Mouse (Mus musculus) heart, embryonic 14.5 days (tissue): ENCODE measurements at regions not wholly inside any gene's neighbourhood (a gene's known extent, or its start where the extent isn't known, plus 50 kb on each side); places are given as distances from the start of the nearest gene placed in this dataset.

Experiments
- ATAC-seq: fragments of 200-750 bp; cut with Nextera tagmentation; 2 replicates; pipeline ENCODE4 v1.8.0; 2017; ENCODE audit warnings: low read depth, moderate TSS enrichment; ENCODE audit not compliant: insufficient number of reproducible peaks, insufficient read depth, low FRiP score
- H3K27ac ChIP-seq, 2 experiments: fragments of 200-500 bp in 1 of 2; fragments of 300-500 bp in 1 of 2; sonication (generic) in 1 of 2; replicated peaks in 1 of 2; 2 replicates each; pipeline ENCODE4 v1.5.1; 2012 to 2014; ENCODE audit warnings: low read depth in 2 of 2, low read length in 2 of 2, control low read depth in 1 of 2, mild to moderate bottlenecking in 1 of 2, mixed read lengths in 1 of 2; ENCODE audit not compliant: control insufficient read depth in 1 of 2, insufficient read depth in 1 of 2
- H3K27me3 ChIP-seq: fragments of 300-500 bp; sonication (generic); 2 replicates; pipeline ENCODE4 v1.6.1; 2014; ENCODE audit warnings: mild to moderate bottlenecking, low read length, control low read depth; ENCODE audit not compliant: control insufficient read depth, insufficient read depth
- H3K36me3 ChIP-seq: fragments of 300-500 bp; sonication (generic); 2 replicates; pipeline ENCODE4 v1.6.1; 2014; ENCODE audit warnings: mild to moderate bottlenecking, control low read depth, low read length, mixed read lengths; ENCODE audit not compliant: control insufficient read depth, insufficient read depth
- H3K4me1 ChIP-seq, 2 experiments: fragments of 200-500 bp in 1 of 2; fragments of 300-500 bp in 1 of 2; sonication (generic) in 1 of 2; 2 replicates each; pipeline ENCODE4 v1.6.1; 2012 to 2014; ENCODE audit warnings: low read length in 2 of 2, control low read depth in 1 of 2, mixed read lengths in 1 of 2; ENCODE audit not compliant: control insufficient read depth in 2 of 2, insufficient read depth in 2 of 2
- H3K4me2 ChIP-seq: fragments of 300-500 bp; sonication (generic); 2 replicates; pipeline ENCODE4 v1.6.1; 2014; ENCODE audit warnings: mild to moderate bottlenecking, low read length
- H3K4me3 ChIP-seq, 2 experiments: fragments of 200-500 bp in 1 of 2; fragments of 300-500 bp in 1 of 2; sonication (generic) in 1 of 2; 2 replicates each; pipeline ENCODE4 v1.5.1; 2012 to 2014; ENCODE audit warnings: low read length in 2 of 2, mild to moderate bottlenecking in 2 of 2, control low read depth in 1 of 2, low read depth in 1 of 2, moderate library complexity in 1 of 2; ENCODE audit not compliant: control insufficient read depth in 1 of 2, insufficient read depth in 1 of 2
- H3K9ac ChIP-seq: fragments of 300-500 bp; sonication (generic); 2 replicates; pipeline ENCODE4 v1.6.1; 2014; ENCODE audit warnings: mild to moderate bottlenecking, low read length
- H3K9me3 ChIP-seq: fragments of 300-500 bp; sonication (generic); 2 replicates; pipeline ENCODE4 v1.6.1; 2016; ENCODE audit warnings: low read length, control low read depth; ENCODE audit not compliant: control insufficient read depth
- WGBS: fragments of 180-500 bp; shearing (Covaris S2); extraction: QIAGEN DNeasy Blood & Tissue Kit; methylation state at CpG from one replicate; pipeline ENCODE4 v1.1.7; 2014; 5-methylcytosine and 5-hydroxymethylcytosine counted together

DNA sequence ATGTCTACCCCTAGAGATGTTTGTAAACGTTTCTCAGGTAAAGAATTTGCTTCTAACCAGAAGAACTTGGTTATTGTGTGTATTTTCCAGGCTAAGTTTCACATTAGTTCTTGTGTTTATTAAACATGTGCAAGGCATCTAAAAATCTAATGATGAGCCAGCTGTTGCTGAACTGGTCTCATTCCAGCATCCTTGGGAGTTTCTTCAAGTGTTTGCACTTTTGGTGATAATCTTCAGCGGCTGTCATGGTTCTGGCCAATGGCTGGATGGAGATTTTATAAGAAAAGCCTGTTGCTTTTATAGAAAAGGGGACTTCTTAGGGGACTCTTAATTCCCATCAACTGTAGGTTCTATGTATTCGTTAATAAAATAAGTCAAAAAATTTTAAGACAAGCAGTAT, 229.1 kb downstream of the Gm11146 start:
- 81% methylated on average over 3 of the region's 3 CpGs for WGBS
- H3K9me3 ChIP-seq: no peaks in the 10 kb centered on the region
- H3K4me3 ChIP-seq: no peak overlapping the region
- H3K27ac ChIP-seq: no peak overlapping the region
- no peaks in the 10 kb centered on the region for H3K36me3 ChIP-seq
- H3K9ac ChIP-seq: no peak overlapping the region
- no peaks in the 10 kb centered on the region; a peak in 1 of 4 replicates for H3K4me1 ChIP-seq
- no peak for ATAC-seq
- H3K4me2 ChIP-seq: no peak overlapping the region
- no peaks in the 10 kb centered on the region for H3K27me3 ChIP-seq

DNA sequence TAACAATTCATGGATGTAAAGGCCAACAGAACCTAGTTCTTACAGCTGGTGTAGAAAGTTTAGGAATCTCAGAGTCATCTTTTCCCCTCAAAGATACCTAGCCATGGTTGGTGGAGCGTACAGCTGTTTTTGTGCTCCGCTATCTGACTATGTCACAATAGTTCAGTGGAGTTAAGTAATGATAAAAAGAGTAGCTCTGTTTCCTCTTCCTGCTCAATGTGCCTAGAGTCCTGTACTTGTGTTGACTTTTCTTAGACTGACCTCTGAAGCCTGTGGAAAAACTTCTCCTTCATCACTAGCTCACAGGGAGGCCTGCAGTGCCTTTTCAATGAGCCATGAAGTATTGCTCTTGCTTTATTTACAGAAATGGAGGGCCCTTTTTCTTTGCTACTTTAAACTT, 232.1 kb downstream of the Gm11146 start:
- Histone ChIP-seq H3K27me3 (no peaks in the 10 kb centered on the region), H3K4me3 (no peak overlapping the region), H3K4me2 (no peak overlapping the region), H3K27ac (0 out of 4 replicates have a peak overlapping the region, but pooled peaks of 1 of the 2 experiments have one; percentile 29), H3K9ac (no peak overlapping the region), H3K36me3 (no peaks in the 10 kb centered on the region), H3K4me1 (peaks cover 0 to 6% of the 10 kb centered on the region in 2 experiments; a peak in 2 of 4 replicates), H3K9me3 (no peaks in the 10 kb centered on the region)
- ATAC-seq: peak; percentile 71
- 69% methylated on average over 2 of the region's 2 CpGs for WGBS

DNA sequence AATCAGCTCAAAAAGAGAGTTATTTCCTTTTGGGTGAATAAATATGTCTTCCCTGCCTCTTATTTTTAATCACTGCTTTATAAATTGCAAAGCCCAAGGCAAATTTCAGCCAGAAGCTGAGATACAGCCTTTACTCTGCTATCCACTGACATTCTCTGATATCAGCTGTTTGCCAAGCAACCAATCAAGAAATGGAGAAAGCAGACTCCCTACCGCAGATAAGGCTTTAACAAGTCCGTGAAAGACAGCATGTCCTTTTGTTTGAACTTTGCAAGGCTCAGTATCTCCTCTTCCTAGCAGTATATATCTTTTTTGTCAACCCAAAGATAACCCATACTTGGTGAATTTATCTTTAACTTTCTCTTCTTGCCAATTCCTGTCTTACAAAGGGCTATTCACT, 236.6 kb downstream of the Gm11146 start:
- H3K9ac ChIP-seq: no peak overlapping the region
- WGBS: 6% methylated on average over 2 of the region's 2 CpGs
- H3K4me3 ChIP-seq: no peak overlapping the region
- H3K27me3 ChIP-seq: no peaks in the 10 kb centered on the region
- no peaks in the 10 kb centered on the region for H3K9me3 ChIP-seq
- no peaks in the 10 kb centered on the region for H3K36me3 ChIP-seq
- peak overlapping the region in 1 of 2 experiments; percentile 4; a peak in 1 of 4 replicates for H3K27ac ChIP-seq
- peaks cover 0 to 8% of the 10 kb centered on the region in 2 experiments; a peak in 2 of 4 replicates for H3K4me1 ChIP-seq
- no peak for ATAC-seq
- peak overlapping the region; percentile 6; the same call in 1 of the 2 replicates for H3K4me2 ChIP-seq

DNA sequence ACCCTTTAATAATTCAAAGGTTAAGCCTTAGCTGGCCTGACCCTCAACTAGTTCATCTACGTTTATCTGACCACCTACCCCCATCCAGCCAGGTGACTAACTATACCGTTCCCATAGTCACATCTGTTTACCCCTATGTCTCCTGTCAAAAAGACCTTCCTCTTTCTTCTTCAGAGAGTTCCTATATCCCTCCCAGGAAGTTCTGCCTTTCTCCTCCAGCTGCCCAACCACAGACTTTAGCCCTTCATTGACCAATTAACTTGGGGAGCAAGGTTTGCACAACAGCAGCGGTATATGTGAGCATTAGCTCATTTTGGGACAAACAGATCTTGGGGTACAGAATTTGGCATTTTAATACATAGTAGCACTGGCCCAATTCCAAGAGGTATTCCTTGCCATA, 237.5 kb downstream of the Gm11146 start:
- Histone ChIP-seq H3K27ac (no peak overlapping the region), H3K4me2 (no peak overlapping the region), H3K36me3 (no peaks in the 10 kb centered on the region), H3K9ac (no peak overlapping the region), H3K27me3 (no peaks in the 10 kb centered on the region), H3K4me1 (peaks cover 0 to 8% of the 10 kb centered on the region in 2 experiments; a peak in 1 of 4 replicates), H3K9me3 (no peaks in the 10 kb centered on the region), H3K4me3 (no peak overlapping the region)
- no peak for ATAC-seq
- 84% methylated on average over 3 of the region's 3 CpGs for WGBS

DNA sequence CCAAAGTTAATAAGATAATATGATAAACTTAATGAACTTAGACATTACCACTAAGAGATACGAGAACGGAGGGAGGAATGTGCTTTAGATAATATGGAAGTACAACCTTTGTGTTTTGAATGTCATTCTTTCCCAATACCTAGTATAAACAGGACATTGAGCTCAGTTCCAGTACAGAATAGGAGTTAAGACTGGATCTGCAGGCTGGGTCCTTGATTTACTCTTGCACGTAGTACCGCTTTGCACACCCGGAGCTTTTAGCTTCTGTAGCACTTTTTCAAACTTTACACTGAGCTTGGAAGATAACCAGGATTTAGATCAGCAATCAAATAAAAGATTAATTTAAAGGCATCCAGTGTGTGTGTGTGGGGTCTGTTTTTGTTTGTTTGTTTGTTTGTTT, 242.7 kb downstream of the Gm11146 start:
- WGBS: 83% methylated on average over 5 of the region's 5 CpGs
- Histone ChIP-seq H3K36me3 (no peaks in the 10 kb centered on the region), H3K27me3 (no peaks in the 10 kb centered on the region), H3K4me2 (no peak overlapping the region), H3K9me3 (no peaks in the 10 kb centered on the region), H3K9ac (no peak overlapping the region), H3K27ac (no peak overlapping the region), H3K4me1 (no peaks in the 10 kb centered on the region), H3K4me3 (no peak overlapping the region)
- ATAC-seq: no peak

DNA sequence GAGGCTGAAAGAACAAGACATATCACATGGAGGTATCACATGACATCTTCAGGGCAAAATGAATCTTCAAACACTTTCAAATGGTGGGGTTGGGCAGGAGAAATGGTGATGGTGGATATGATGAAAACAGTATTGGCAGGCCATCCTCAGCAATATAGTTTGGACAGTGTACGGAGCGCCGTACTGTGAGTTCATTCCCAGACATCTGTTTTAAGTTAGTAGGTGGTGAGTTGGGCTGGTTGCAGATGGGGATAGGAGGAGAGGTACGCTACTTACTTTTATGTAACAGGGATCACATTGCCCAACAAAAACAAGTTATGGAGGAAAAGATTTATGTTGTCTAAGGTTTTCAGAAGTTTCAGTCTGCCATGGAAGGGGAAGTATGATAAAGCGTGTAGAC, 246.6 kb downstream of the Gm11146 start:
- Histone ChIP-seq H3K36me3 (no peaks in the 10 kb centered on the region), H3K27ac (no peak overlapping the region; a peak in 1 of 4 replicates)
- 78% methylated on average over 5 of the region's 5 CpGs for WGBS

DNA sequence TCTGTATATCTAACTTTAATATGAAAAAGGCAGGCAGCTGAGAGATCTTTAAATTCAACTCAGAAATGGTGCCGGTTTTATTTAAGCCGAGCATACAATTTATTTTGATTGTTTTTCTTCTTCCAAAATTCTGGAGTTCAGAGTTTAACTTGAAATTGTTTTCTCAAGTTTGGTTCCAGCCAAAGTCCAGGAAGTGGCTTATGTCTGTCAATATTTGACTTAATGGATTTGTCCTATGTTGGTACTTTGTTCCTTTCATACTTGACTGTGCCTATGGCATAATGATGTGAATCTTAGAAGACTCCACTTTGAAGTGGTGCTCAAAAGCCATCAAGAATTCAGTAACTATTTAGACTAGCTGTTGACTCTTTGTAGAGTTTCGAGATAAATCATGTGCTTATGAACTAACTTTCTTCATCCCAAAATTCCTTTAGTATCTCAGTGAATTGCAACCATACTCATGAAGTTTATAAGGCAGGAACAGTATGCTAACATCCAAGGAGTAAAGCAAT, 247.6 kb downstream of the Gm11146 start:
- H3K9me3 ChIP-seq: no peaks in the 10 kb centered on the region
- no peak overlapping the region for H3K9ac ChIP-seq
- no peak for ATAC-seq
- H3K27ac ChIP-seq: no peak overlapping the region
- no peaks in the 10 kb centered on the region for H3K27me3 ChIP-seq
- H3K4me3 ChIP-seq: no peak overlapping the region
- no peak overlapping the region for H3K4me2 ChIP-seq
- H3K36me3 ChIP-seq: no peaks in the 10 kb centered on the region
- no peaks in the 10 kb centered on the region for H3K4me1 ChIP-seq
- 90% methylated on average over 3 of the region's 3 CpGs for WGBS

More for the DNA sequence above, 246.6 kb downstream of the Gm11146 start:
- H3K4me2 ChIP-seq: no peak overlapping the region
- H3K9me3 ChIP-seq: no peaks in the 10 kb centered on the region
- no peaks in the 10 kb centered on the region for H3K4me1 ChIP-seq
- H3K27me3 ChIP-seq: no peaks in the 10 kb centered on the region
- H3K4me3 ChIP-seq: no peak overlapping the region
- no peak for ATAC-seq
- H3K9ac ChIP-seq: no peak overlapping the region

DNA sequence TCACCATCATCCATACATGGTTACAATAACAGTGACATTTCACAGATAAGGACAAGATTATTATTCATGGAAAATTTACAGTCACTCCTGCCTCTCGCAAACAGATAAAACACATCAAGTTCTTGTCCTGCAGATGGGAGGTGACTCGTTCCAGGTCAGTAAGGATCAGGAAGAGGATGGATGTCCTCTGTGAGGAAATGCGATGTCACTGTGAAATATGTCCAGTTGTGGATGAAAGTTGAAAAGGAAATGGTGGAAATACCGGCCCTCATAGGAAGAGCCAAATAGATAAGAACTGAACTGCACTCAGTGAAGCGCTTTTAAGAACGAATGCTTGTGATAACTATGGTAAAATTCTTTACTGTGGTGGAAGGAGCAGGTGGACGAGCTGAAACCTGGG, 255.8 kb downstream of the Gm11146 start:
- H3K27ac ChIP-seq: no peak overlapping the region
- no peak overlapping the region for H3K4me2 ChIP-seq
- H3K4me1 ChIP-seq: 0 out of 4 replicates have a peak, but pooled peaks cover 0 to 3% of the 10 kb centered on the region in 2 experiments
- H3K9ac ChIP-seq: no peak overlapping the region
- no peaks in the 10 kb centered on the region for H3K9me3 ChIP-seq
- no peaks in the 10 kb centered on the region for H3K27me3 ChIP-seq
- ATAC-seq: no peak
- 42% methylated on average over 7 of the region's 7 CpGs for WGBS
- no peak overlapping the region for H3K4me3 ChIP-seq
- H3K36me3 ChIP-seq: no peaks in the 10 kb centered on the region
